Mouse (Mus musculus): Measurements from ENCODE around the gene Ripor2.

The Ripor2 gene

DNA sequence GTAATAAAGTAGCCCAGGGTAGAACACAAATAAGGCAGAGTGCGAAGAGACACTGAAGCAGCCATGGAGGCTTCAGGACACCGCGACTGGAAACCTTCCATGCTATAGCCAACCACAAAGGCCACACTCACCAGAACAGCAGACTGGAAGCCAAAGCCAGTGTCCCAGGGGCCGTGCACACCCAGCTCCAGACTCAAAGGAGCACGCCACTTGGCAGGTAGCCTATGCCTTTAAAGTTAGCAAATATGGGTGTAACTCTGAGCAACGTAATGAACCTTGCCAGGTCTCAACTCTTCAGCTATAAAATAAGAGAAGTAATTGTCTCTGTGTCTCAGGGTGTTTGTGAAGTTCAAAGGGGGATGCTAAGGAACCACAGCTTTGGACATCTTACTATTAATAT, 2.9 kb downstream of the Ripor2 start:
- DNase-seq = no peak

- no peak for DNase-seq
Observed at GRCm38 (mm10) chr13:24585369-24585768, 3.4 kb downstream of the Ripor2 start.

DNA sequence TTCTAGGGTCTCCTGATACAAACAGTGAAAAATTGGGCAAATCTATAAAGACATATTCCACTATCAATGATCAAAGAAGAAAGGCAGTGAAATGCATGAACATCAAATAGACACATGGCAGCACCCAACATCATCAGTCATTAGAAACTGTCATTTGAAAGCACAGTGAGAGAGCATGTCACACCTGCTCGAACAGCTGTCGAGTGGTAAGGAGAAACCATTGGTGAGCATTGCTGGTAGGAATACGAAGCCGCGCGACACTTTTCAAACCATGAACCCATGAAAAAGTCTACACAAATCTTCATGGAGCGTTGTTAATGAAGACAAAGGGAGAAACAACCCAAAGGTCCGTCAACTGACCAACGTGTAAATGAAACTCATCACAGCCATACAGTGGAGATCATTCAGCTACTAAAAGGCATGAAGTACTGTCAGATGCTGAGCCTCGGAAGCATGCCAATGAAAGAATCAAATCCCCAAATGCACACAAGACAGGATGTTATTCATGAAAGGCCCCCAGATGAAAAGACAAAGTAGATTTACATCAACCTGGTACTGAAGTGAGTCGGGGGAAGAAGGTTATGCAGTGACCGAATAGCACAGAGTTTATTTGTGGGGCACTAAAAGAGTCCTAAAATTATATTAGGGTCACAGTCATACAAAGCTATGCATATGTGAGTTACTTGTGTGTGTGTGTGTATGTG, 5.4 kb downstream of the Ripor2 start:
- no peak for DNase-seq

GRCm38 (mm10) chr13:24588603-24589002, 6.6 kb downstream of the Ripor2 start:
- no peak for DNase-seq

DNA sequence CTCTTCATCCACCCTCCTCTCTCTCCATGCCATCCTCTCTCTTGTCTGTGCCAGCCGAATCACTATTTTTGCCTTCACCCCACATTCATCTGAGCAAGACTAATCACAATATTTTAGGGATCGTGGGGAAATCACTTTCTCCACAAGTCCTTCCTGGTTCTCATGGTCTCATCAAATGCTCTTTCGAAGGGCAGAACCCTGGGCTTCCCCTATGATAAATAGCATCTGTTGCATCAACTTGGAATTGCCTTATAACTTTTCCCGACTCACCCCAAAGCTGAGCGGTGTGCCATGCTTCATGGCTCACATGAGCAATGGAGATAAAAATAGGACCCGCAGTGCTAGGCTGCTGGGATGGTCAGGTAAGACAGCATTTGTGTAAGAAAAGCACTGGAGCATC, 9.7 kb downstream of the Ripor2 start:
- no peak for DNase-seq

DNA sequence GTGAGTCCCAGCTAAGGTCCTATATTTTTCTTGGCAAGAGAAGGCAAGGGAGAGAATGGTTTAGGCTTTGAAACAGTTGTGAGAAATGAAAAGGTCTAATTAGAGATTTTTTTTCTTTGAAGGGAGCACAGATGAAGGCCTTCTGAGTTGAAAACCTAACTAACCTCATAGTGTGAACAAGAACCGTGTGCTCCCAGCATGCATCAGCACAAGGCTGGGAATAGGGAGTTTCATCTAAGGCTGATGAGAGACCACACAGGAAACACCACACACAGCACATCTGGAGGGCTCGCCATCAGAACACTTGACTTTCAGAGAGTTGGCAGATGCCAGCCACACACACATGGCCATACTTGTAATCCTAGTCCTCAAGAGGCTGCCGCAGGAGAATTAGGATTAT, 12.3 kb downstream of the Ripor2 start:
- DNase-seq = no peak

GRCm38 (mm10) chr13:24599631-24600041, 17.6 kb downstream of the Ripor2 start:
- peak; percentile 72 to 78 for DNase-seq

DNA sequence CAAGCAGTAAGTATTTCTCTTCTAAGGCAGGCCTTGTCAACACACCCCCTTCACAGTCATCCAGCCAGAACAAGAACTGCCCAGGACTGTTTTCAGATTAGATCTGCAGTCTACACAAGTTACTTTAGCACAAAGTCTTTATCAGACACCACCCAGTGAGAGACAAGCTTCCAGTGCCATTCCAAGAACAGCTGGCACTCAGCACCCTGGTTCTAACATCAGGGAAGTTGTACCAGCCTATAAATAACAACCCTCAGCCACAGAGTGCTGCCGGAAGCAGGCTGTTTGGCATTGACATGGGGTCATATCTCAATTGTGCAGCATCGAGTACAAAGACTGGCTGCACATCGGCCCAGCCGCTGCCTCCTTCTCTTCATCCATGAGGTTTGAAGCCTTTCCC, 21.0 kb downstream of the Ripor2 start:
- DNase-seq = peak; percentile 63 to 65

DNA sequence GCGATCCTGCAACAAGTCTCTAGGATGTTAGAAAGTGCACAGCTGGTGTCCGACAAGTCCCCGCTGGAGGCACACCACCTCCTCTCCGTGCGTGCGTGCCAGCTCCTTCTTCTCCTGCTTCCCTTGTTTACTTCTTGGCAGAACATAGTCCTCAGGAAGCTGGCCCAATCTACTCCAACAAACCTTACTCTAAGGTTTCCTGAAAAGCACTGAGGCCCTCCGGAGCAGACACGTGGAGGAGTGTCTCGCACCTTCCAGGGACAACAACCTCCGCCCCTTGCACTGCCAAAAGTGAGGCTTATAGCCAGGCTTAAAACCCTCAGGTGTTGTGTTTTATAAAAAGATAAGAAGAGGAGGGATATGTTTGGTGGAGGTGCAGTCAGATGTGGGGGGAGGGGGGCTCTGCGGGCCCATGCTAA, 21.6 kb downstream of the Ripor2 start:
- peak; percentile 53 to 60 for DNase-seq

- peak; percentile 62 to 70 for DNase-seq
Observed at GRCm38 (mm10) chr13:24604096-24604495, 22.1 kb downstream of the Ripor2 start.

DNA sequence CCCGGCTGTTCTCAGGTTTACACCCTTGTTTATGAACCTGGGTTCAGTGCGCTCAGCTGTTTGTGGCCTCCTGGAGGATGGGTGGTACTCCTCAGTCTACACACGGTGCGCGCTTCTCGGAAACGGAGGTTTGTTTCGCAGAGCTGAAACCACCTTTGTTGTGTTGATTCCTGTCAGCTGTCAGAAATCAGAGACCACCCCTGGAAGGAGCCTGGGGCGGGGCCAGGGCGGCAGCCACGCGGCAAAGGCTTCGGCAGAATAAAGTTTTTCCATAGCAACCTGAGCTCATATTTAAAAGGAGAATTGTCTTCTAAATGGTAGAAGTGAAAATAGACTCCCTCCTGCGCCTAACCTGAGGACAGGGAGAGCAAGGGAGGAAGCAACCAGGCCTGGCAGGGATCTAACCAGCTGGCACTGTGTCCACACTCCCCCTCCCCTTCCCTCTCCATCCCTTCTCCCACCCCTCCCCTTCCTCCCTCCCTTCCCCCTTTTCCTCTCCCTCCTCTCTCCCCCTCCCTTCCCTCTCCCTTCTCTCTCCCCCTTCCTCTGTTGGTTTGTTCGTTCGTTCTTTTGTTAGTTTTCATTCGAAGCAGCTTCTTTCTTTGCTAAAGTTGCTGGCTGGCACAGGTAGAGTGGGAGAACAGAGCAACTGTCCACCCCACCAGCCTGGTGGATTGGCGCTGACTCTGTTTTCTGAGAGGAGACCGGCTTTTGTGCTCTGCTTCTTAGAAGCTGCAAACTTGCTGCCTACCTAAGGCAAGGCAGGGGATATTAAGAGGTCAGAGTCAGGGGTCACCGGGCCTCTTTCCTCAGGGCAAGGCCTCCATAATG, 23.0 kb downstream of the Ripor2 start:
- peak; percentile 86 to 91 for DNase-seq

DNA sequence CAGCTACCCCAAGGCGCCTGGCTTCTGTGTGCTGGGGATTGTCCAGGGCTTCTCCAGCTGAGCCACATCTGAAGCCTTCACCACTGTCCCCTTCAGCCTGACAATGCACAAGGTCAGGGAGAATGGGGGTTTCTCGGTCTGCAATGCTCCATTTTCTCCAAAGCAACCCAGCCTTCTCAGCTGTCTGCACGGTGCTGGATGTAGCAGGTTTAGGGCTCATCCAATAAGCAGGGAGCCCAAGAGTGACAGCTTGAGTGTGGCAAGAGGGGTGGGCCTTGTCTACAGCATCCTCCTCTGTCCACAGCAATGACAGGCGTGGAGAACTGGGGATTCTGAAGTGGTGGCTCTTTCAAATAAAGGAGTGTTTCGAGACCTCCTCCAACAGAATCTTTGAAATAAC, 23.8 kb downstream of the Ripor2 start:
- DNase-seq = no peak

- DNase-seq = no peak
Observed at GRCm38 (mm10) chr13:24607961-24608360, 26.0 kb downstream of the Ripor2 start.

GRCm38 (mm10) chr13:24608709-24609108, 26.7 kb downstream of the Ripor2 start:
- DNase-seq = no peak

GRCm38 (mm10) chr13:24610883-24611282, 28.9 kb downstream of the Ripor2 start:
- no peak for DNase-seq

- no peak for DNase-seq
Observed at GRCm38 (mm10) chr13:24613031-24613430, 31.0 kb downstream of the Ripor2 start.

DNA sequence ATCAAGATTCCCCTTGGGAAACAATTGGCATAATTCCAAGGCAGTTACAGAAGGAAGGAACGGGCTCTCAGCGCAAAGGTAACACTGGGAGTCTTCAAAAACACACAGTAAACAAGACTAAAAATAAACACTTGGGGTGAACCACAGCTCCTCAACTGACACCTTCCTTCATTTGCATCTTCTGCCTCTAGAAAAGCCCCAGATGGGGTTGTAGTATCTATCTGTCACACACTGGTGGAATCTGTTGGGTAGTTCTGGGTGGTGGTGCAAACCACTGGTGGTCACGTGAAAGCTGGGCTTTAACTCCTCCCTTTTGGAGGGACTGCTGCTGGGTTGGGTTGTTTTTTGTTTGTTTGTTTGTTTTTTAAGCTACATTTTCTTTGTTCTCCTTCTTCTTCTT, 31.4 kb downstream of the Ripor2 start:
- peak; percentile 78 to 84 for DNase-seq

DNA sequence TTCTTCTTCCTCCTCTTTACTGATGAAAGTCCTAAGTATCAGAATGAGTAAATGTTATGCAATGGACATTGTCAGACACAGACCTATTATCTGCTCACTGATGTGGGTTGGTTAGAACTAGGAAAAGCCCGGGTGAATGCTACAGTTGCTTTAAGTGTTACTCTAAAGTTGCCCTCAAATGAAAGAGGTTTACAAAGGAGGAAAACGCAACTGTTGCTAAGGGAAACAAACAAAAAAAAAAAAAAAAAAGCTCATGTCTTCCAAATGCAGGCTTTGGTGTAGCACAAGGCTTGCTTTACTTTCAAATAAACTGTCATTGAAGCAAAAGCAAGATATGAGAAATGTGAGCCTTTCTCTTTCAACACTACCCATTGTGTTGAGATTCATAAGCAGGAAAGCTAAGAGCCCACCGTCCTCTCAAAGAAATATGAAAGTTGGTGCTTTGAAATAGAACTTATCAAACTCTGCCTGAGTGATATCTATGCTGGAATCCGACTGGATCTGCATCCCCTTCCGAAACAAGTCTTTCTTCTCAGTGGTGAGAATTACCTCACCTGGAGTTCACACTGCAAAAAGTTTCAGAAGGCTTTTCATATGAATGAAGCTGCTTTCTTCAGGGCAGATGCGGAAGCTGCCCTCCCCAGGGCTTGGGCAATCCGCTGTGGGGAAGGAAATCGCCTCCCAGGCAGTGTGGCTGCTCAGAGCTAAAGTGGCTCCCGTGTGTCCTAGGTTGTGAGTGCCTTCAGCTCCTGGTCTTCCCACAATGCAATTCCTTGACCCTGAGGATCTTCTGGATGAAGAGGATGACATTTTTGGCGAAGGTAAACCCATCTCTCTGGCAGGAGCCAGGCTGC, 32.2 kb downstream of the Ripor2 start:
- DNase-seq = peak; percentile 74 to 75

GRCm38 (mm10) chr13:24615921-24616565, 34.1 kb downstream of the Ripor2 start:
- DNase-seq = peak; percentile 53 to 62

DNA sequence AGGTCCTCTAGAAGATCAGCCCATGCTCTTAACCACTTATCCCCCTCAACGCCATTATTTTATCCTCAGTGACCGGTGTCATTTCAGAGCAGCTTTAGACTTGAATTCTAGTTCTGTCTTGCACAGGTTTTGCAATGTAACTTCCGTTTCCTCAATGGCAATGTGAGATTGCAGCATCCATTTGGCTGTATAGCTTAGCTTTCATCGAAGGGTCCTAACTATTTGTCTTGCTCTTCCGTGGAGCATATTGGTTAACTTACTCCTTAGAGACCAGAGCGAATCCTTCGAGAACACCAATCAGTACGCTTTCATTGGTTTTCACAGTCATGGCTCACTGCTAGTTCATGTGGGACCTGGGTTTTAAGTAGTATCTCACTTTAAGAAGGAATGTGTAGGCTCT, 34.7 kb downstream of the Ripor2 start:
- no peak for DNase-seq

DNA sequence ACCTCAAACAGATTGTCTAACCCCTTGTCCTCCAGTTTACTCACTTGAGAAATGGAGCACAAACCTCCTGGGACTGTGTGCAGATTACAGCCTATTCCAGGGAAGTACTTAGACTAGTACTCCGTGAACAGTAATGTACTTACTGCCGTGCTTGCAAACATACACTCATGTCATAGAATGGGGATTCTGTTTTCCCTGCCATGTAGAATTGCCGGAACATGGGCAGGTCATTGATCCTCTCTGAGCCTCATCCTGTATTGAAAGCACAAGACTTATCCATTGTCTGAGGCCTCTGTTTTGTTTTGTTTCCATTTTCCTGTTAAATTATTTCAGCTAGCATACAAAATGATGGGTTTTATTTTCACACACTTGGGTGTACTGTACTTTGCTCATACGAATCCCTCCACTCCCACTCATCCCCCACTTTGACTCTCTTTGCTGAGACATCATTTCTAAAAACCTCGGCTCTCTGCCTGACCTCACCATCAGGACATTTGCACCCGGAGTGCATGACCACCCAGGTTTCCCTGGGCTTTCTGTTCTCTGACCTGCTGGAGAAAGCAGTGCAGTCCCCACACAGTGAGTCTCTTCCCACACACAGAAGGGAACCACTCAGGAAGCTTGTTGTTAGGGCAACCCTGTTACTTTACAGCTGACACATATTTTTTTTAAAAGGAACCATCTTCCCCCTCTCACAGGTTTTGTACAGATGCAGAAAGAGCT, 35.2 kb downstream of the Ripor2 start:
- no peak for DNase-seq

DNA sequence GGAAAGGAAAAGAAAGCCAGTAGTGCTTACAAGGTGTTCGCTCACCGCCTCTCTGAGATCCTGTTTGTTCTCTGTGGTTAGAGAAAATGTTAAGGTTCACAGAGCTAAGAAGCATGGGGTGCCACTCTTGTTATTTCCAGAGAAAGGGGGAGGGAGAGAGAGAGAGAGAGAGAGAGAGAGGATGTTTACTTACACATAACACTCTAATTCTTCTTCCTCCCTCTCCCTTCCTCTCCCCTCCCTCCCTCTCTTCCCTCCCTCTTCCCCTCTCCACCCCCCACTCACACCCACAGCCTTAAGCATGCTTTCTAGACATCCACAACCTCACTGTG, 35.8 kb downstream of the Ripor2 start:
- DNase-seq = no peak
